ENCODE assay signal across 19 mouse cellular contexts in genomic region chr6:98869772-98870171, GRCm38 (mm10).
DNase-seq lines count a peak whose midpoint lies in the region; ATAC-seq and TF ChIP-seq lines count a peak whose summit lies in the region.
"Had no signal": no experiment of that assay in that cellular context is flagged by ENCODE, and none has a peak within 500 bp of the region (broad histone marks: within the 10 kb centered on the region; RNA-seq: fewer than 3 reads in every experiment).

No protein-coding gene starts in this region.

- H3K4me2 ChIP-seq in forebrain, embryonic 14.5 days (ENCODE audit: low read length) = no peak overlapping the region
- no peak overlapping the region for H3K4me2 ChIP-seq in forebrain, embryonic 16.5 days (ENCODE audit: low read length)
- H3K4me2 ChIP-seq in hindbrain, postnatal 0 days (ENCODE audit: low read depth, low read length) = no peak overlapping the region
- no peak overlapping the region for H3K4me2 ChIP-seq in hindbrain, embryonic 12.5 days (replicated peaks)
- H3K4me2 ChIP-seq: embryonic facial prominence, embryonic 15.5 days; midbrain, embryonic 12.5 days; neural tube, embryonic 13.5 days had no signal

- no peaks in the 10 kb centered on the region for H3K36me3 ChIP-seq in forebrain, embryonic 14.5 days (ENCODE audit: control insufficient read depth, insufficient read depth, low read length)
- no peaks in the 10 kb centered on the region for H3K36me3 ChIP-seq in forebrain, embryonic 16.5 days (ENCODE audit: control insufficient read depth, insufficient read depth)
- no peaks in the 10 kb centered on the region for H3K36me3 ChIP-seq in hindbrain, postnatal 0 days (ENCODE audit: insufficient read depth, low read length)
- no peaks in the 10 kb centered on the region for H3K36me3 ChIP-seq in hindbrain, embryonic 12.5 days
- H3K36me3 ChIP-seq: embryonic facial prominence, embryonic 15.5 days; G1E; midbrain, embryonic 12.5 days; neural tube, embryonic 13.5 days had no signal

- TF ChIP-seq POLR2A in brain, embryonic 14.5 days (IDR thresholded peaks at IDR 0.05; ENCODE audit: borderline replicate concordance, extremely low read depth, insufficient read depth, insufficient read length, poor library complexity, severe bottlenecking) = no peak

- no peak overlapping the region for H3K27ac ChIP-seq in forebrain, embryonic 14.5 days (ENCODE audit: low read depth, low read length)
- no peak overlapping the region for H3K27ac ChIP-seq in forebrain, embryonic 16.5 days (ENCODE audit: low read length)
- H3K27ac ChIP-seq in hindbrain, postnatal 0 days = no peak overlapping the region
- no peak overlapping the region for H3K27ac ChIP-seq in hindbrain, embryonic 12.5 days
- H3K27ac ChIP-seq: embryonic facial prominence, embryonic 15.5 days; midbrain, embryonic 12.5 days; neural tube, embryonic 13.5 days had no signal

- no peak for TF ChIP-seq CTCF in hindbrain, postnatal 0 days (IDR thresholded peaks at IDR 0.05; ENCODE audit: low read depth)
- TF ChIP-seq CTCF in brain, embryonic 14.5 days (IDR thresholded peaks at IDR 0.05; ENCODE audit: borderline replicate concordance, extremely low read depth, insufficient read depth, insufficient read length) = no peak

- no peak overlapping the region for H3K4me3 ChIP-seq in forebrain, embryonic 14.5 days (ENCODE audit: low read depth, low read length)
- H3K4me3 ChIP-seq in forebrain, embryonic 16.5 days (replicated peaks; ENCODE audit: low read length) = no peak overlapping the region
- no peak overlapping the region for H3K4me3 ChIP-seq in hindbrain, postnatal 0 days (ENCODE audit: low read length)
- no peak overlapping the region for H3K4me3 ChIP-seq in hindbrain, embryonic 12.5 days
- H3K4me3 ChIP-seq: embryonic facial prominence, embryonic 15.5 days; midbrain, embryonic 12.5 days; neural tube, embryonic 13.5 days had no signal

- no peaks in the 10 kb centered on the region for H3K9me3 ChIP-seq in forebrain, embryonic 14.5 days (replicated peaks; ENCODE audit: control insufficient read depth, low read length)
- H3K9me3 ChIP-seq in forebrain, embryonic 16.5 days (ENCODE audit: control insufficient read depth, low read length) = no peaks in the 10 kb centered on the region
- no peaks in the 10 kb centered on the region for H3K9me3 ChIP-seq in hindbrain, postnatal 0 days (ENCODE audit: low read length)
- H3K9me3 ChIP-seq in hindbrain, embryonic 12.5 days (replicated peaks) = no peaks in the 10 kb centered on the region
- H3K9me3 ChIP-seq: embryonic facial prominence, embryonic 15.5 days; G1E; midbrain, embryonic 12.5 days; neural tube, embryonic 13.5 days had no signal

- H3K9ac ChIP-seq in forebrain, embryonic 14.5 days (ENCODE audit: low read length) = no peak overlapping the region
- H3K9ac ChIP-seq in forebrain, embryonic 16.5 days (replicated peaks; ENCODE audit: low read depth, low read length) = no peak overlapping the region
- no peak overlapping the region for H3K9ac ChIP-seq in hindbrain, postnatal 0 days (replicated peaks; ENCODE audit: low read length)
- H3K9ac ChIP-seq in hindbrain, embryonic 12.5 days = no peak overlapping the region
- H3K9ac ChIP-seq: embryonic facial prominence, embryonic 15.5 days; midbrain, embryonic 12.5 days; neural tube, embryonic 13.5 days had no signal

- H3K4me1 ChIP-seq in forebrain, embryonic 14.5 days (ENCODE audit: control insufficient read depth, insufficient read depth, low read length) = no peaks in the 10 kb centered on the region
- H3K4me1 ChIP-seq in forebrain, embryonic 16.5 days (replicated peaks; ENCODE audit: control insufficient read depth, insufficient read depth, low read length) = no peaks in the 10 kb centered on the region
- H3K4me1 ChIP-seq in hindbrain, postnatal 0 days (ENCODE audit: insufficient read depth, low read length) = no peaks in the 10 kb centered on the region
- H3K4me1 ChIP-seq in hindbrain, embryonic 12.5 days = no peaks in the 10 kb centered on the region
- H3K4me1 ChIP-seq: midbrain, embryonic 12.5 days; neural tube, embryonic 13.5 days had no signal

- 63% methylated on average over 6 of the region's 6 CpGs for WGBS in forebrain, embryonic 14.5 days
- 61% methylated on average over 6 of the region's 6 CpGs for WGBS in forebrain, embryonic 16.5 days
- 68% methylated on average over 6 of the region's 6 CpGs for WGBS in hindbrain, postnatal 0 days
- 83% methylated on average over 6 of the region's 6 CpGs for WGBS in hindbrain, embryonic 12.5 days

- no peaks in the 10 kb centered on the region for H3K27me3 ChIP-seq in forebrain, embryonic 14.5 days (replicated peaks; ENCODE audit: control insufficient read depth, insufficient read depth, low read length)
- no peaks in the 10 kb centered on the region for H3K27me3 ChIP-seq in forebrain, embryonic 16.5 days (replicated peaks; ENCODE audit: control insufficient read depth, insufficient read depth, low read length)
- H3K27me3 ChIP-seq in hindbrain, postnatal 0 days (ENCODE audit: insufficient read depth, low read length) = no peaks in the 10 kb centered on the region
- H3K27me3 ChIP-seq in hindbrain, embryonic 12.5 days = no peaks in the 10 kb centered on the region
- H3K27me3 ChIP-seq: embryonic facial prominence, embryonic 15.5 days; midbrain, embryonic 12.5 days; neural tube, embryonic 13.5 days had no signal

- peak; percentile 40; the same call in 1 of the 2 replicates for ATAC-seq in forebrain, embryonic 14.5 days
- ATAC-seq in forebrain, embryonic 16.5 days = no peak
- no peak for ATAC-seq in hindbrain, postnatal 0 days
- no peak for ATAC-seq in hindbrain, embryonic 12.5 days (ENCODE audit: low FRiP score)
- ATAC-seq: hindbrain, embryonic 16.5 days; intestine, postnatal 0 days had no signal

- peak; percentile 46 for DNase-seq in forebrain, embryonic 14.5 days (ENCODE audit: low spot score)
- DNase-seq in hindbrain, postnatal 0 days (ENCODE audit: low spot score) = peak; percentile 25
- peak; percentile 76 for DNase-seq in brain, embryonic 14.5 days (ENCODE audit: low read depth)
- peak; percentile 21 to 23 for DNase-seq in layer of hippocampus, postnatal 10 days (ENCODE audit: low spot score in 2 of 2)
- DNase-seq in Muller cell, postnatal 12 days (ENCODE audit: inconsistent ontology term) = no peak
- no peak for DNase-seq in embryo, embryonic 10 days (ENCODE audit: low spot score)
- DNase-seq: liver; lung, postnatal 10 days; right cerebral cortex, postnatal 14 days; spleen, adult 18-20 months; thymus, postnatal 4 days had no signal

Comparison
In these comparisons a context has a peak if more than half of its experiments do, and no peak if none do; other contexts are left out.
1. DNase-seq: peak in forebrain, embryonic 14.5 days (single experiment), hindbrain, postnatal 0 days (single experiment), brain, embryonic 14.5 days (single experiment) and layer of hippocampus, postnatal 10 days (2 of 2); none in Muller cell, postnatal 12 days (single experiment) and embryo, embryonic 10 days (single experiment).